Mouse (Mus musculus): ENCODE data around the gene Fstl1. TPM values are rescaled to one million over a fixed set of nuclear protein-coding genes. Genes with fewer than 3 reads are reported as not detected.

Fstl1 gene
- polyA plus RNA-seq (2012; rRNA removed; ENCODE audit: low replicate concordance): 2.6 and 4.6 TPM in 2 replicates

GRCm38 (mm10) chr16:37776860-37777651, at the start of gene Fstl1:
TSS of gene Fstl1 (plus strand) at chr16:37776873.

GRCm38 (mm10) chr16:37861029-37861428, 84.4 kb downstream of the Fstl1 start, which contains the start of gene Gm36028:
TSS of gene Gm36028 (minus strand) at chr16:37861146.

DNA sequence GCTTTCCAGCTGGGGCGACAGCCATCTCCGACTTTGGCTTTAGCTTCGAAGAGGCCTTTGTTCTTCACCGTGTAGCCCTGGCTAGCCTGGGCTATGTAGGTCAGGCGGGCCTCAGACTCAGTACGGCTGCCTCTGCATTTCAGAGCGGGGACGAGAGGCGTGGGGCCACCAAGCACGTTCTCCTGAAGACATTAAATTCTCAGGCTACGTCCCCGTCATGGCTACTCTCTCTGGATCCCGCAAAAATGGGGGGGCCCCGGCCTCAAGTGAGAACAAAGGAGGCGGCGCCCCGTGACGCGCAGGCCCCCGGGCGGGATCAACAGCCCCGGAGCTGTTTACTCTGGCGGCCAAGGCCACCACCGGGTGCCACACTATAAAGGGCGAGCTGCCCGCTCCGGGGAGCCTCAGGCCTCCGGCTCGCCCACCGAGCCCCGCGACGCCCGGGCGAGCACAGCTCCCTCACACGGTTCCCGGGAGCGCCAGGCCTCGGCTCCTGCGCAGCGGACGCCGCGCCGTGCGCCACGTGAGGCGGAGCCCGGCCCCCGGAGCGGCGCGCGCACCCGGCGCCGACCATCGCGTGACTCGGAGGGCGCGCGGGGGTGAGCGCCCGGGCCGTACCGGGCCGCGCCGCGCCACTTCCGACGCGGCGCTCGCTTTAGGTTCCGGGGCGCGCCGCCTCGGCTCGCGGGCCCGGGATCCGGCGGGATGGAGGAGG, 91.3 kb downstream of the Fstl1 start, which contains the start of gene Lrrc58:
Gene Lrrc58 (plus strand): TSS at position 599 of the 715 bp plus-strand sequence.

Other genes with a start within 250 kb of the Fstl1 start
- 0.94 and 1.1 TPM in 2 replicates for gene Gtf2e1, start 237.1 kb upstream of the Fstl1 start, polyA plus RNA-seq (2012; rRNA removed; ENCODE audit: low replicate concordance)
- 0.60 and 0.66 TPM in 2 replicates for gene Rabl3, start 237.0 kb upstream of the Fstl1 start, polyA plus RNA-seq (2012; rRNA removed; ENCODE audit: low replicate concordance)
- not detected in 2 replicates for gene Hgd, start 196.7 kb upstream of the Fstl1 start, polyA plus RNA-seq (2012; rRNA removed; ENCODE audit: low replicate concordance)
- gene Ndufb4, start 122.4 kb upstream of the Fstl1 start, polyA plus RNA-seq (2012; rRNA removed; ENCODE audit: low replicate concordance): 88.8 and 121 TPM in 2 replicates
- gene Gm36028, start 84.3 kb downstream of the Fstl1 start, polyA plus RNA-seq (2012; rRNA removed; ENCODE audit: low replicate concordance): 0.15 TPM in 1 of 2 replicates, not detected in the other
- gene Lrrc58, start 91.5 kb downstream of the Fstl1 start, polyA plus RNA-seq (2012; rRNA removed; ENCODE audit: low replicate concordance): 2.9 and 3.3 TPM in 2 replicates
- 0.04 and 0.06 TPM in 2 replicates for gene Gpr156, start 139.6 kb downstream of the Fstl1 start, polyA plus RNA-seq (2012; rRNA removed; ENCODE audit: low replicate concordance)